Mouse (Mus musculus) lung, embryonic 14.5 days (tissue): ENCODE measurements around the gene Celf2. TPM values are rescaled to one million over a fixed set of nuclear protein-coding genes. Genes with fewer than 3 reads are reported as not detected.

ENCODE experiments used
- ATAC-seq: fragments of 200-750 bp; cut with Nextera tagmentation; 2 replicates; pipeline ENCODE4 v1.8.0; 2017; ENCODE audit warnings: mild to moderate bottlenecking, moderate TSS enrichment, moderate library complexity; ENCODE audit not compliant: insufficient read depth
- DNase-seq: peaks from one replicate; pipeline ENCODE4 v3.0.0-alpha.2; 2015
- H3K27ac ChIP-seq: fragments of 300-500 bp; sonication (generic); 2 replicates; pipeline ENCODE4 v1.5.1; 2014; ENCODE audit warnings: low read depth, mild to moderate bottlenecking, moderate library complexity
- H3K27me3 ChIP-seq: fragments of 300-500 bp; sonication (generic); 2 replicates; pipeline ENCODE4 v1.6.1; 2014; ENCODE audit warnings: low read length, control low read depth; ENCODE audit not compliant: insufficient read depth
- H3K36me3 ChIP-seq: fragments of 300-500 bp; sonication (generic); 2 replicates; pipeline ENCODE4 v1.6.1; 2014; ENCODE audit warnings: control low read depth; ENCODE audit not compliant: insufficient read depth
- H3K4me1 ChIP-seq: fragments of 300-500 bp; sonication (generic); 2 replicates; pipeline ENCODE4 v1.6.1; 2014; ENCODE audit warnings: antibody characterized with exemption, control low read depth; ENCODE audit not compliant: insufficient read depth
- H3K4me2 ChIP-seq: fragments of 300-500 bp; sonication (generic); 2 replicates; pipeline ENCODE4 v1.6.1; 2014; ENCODE audit warnings: mild to moderate bottlenecking
- H3K4me3 ChIP-seq: fragments of 300-500 bp; sonication (generic); 2 replicates; pipeline ENCODE4 v1.5.1; 2014; ENCODE audit warnings: low read depth, low read length
- H3K9ac ChIP-seq: fragments of 300-500 bp; sonication (generic); 2 replicates; pipeline ENCODE4 v1.6.1; 2014
- H3K9me3 ChIP-seq: fragments of 300-500 bp; sonication (generic); 2 replicates; pipeline ENCODE4 v1.6.1; 2016; ENCODE audit warnings: low read depth, low read length, control low read depth
- CTCF ChIP-seq: IDR thresholded peaks from 2 replicates; pipeline ENCODE4 v1.5.1; 2016; ENCODE audit warnings: antibody characterized with exemption, low read depth
- WGBS: fragments of 180-500 bp; shearing (Covaris S2); extraction: QIAGEN DNeasy Blood & Tissue Kit; methylation state at CpG from one replicate; pipeline ENCODE4 v1.1.7; 2014; 5-methylcytosine and 5-hydroxymethylcytosine counted together
- polyA plus RNA-seq: library from polyadenylated mRNA; unstranded; fragments of >200 nt; fragmentation: Nextera tagmentation; extraction: Ambion mirVana; gene quantifications from 2 replicates; pipeline ENCODE4 v1.2.1, GENCODE M21; 2014

Gene Celf2
- polyA plus RNA-seq, 1 experiment from 2014 or later: 92.3 TPM

DNA sequence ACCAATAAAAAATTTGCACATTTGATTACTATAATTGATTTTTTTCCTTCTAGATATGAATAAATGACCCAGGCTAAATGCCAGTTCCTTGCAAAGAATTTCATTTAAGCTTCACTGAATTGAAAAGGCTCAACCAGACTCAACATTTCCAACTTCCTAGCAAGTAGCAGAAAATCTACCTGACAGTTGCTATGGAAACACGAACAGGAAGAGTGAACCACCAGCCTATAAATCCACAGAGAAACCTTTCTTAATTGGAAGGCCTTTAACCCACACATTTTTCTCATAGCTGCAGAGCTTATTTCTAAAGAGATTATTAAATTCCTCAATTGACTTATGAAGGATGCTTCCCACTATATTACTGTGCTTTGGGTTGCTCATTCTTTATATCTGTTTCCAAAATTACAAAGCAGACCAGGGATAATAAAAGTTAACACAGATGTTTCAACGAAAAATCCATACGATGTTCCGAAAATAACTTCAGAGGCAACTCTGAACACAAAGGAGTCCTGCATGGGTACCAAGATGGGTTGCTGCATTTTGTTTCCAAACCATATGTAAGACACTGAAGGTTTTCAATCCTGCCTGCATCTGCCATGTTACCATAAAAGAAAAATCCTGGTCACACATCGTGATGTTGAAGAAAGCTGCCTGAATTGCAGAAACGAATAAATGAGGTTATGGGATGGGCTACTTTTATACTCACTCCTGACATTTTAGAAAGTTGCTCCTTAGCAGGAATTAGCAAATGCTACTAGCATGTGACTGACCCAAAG lies 22.0 kb upstream of the Celf2 start:
- H3K9ac ChIP-seq: no peak overlapping the region
- no peak for ATAC-seq
- no peak overlapping the region for H3K4me2 ChIP-seq
- no peaks in the 10 kb centered on the region for H3K36me3 ChIP-seq
- no peak for TF ChIP-seq CTCF
- no peak overlapping the region for H3K27ac ChIP-seq
- no peaks in the 10 kb centered on the region for H3K9me3 ChIP-seq
- no peaks in the 10 kb centered on the region for H3K27me3 ChIP-seq
- no peak overlapping the region for H3K4me3 ChIP-seq
- 79% methylated on average over 6 of the region's 6 CpGs for WGBS
- no peak for DNase-seq
- H3K4me1 ChIP-seq: no peaks in the 10 kb centered on the region

DNA sequence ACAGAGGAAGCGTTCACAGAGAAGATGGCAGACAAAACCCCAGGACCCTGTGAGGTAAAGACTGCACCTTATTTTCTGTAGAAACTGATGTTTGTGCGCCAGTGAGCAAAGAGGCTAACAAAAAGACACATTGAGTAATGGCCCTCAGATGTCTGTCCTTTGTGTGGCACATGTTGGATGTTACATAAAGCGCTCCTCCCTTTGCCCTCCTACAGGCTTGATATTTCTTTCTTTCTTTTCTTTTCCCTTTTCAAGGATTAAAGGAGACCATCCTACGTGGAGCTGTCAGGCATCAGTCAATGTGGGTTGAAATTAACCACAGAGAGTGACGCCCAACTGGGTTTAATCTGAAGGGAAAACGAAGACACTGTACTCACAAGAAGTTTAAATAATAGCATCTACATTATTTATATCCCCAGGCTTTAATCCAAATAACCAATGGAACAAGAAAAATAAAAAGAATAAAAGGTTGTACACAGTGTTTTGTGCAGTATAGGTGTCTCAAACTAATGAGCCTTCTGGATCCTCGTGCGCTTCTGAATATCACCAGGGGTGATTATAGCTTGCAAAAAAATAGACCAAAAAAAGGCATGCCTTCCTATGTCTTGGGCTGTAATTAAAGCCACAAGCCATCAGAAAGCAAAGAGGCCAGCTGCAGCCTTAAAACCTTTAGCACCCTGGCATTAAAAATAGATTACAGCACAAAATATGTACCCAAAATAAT lies 21.3 kb upstream of the Celf2 start:
- H3K9ac ChIP-seq: no peak overlapping the region
- WGBS: 70% methylated on average over 8 of the region's 8 CpGs
- no peak overlapping the region for H3K4me2 ChIP-seq
- no peak for ATAC-seq
- H3K4me3 ChIP-seq: no peak overlapping the region
- TF ChIP-seq CTCF: no peak
- no peak for DNase-seq
- no peaks in the 10 kb centered on the region for H3K9me3 ChIP-seq
- no peaks in the 10 kb centered on the region for H3K36me3 ChIP-seq
- H3K27ac ChIP-seq: no peak overlapping the region
- no peaks in the 10 kb centered on the region for H3K4me1 ChIP-seq
- no peaks in the 10 kb centered on the region for H3K27me3 ChIP-seq

- no peak for TF ChIP-seq CTCF
- Histone ChIP-seq H3K27me3 (no peaks in the 10 kb centered on the region), H3K4me2 (no peak overlapping the region), H3K9me3 (no peaks in the 10 kb centered on the region), H3K4me1 (no peaks in the 10 kb centered on the region), H3K36me3 (no peaks in the 10 kb centered on the region), H3K4me3 (no peak overlapping the region), H3K9ac (no peak overlapping the region), H3K27ac (no peak overlapping the region)
- 35% methylated on average over 5 of the region's 5 CpGs for WGBS
- ATAC-seq (peak; percentile 73; the same call in 1 of the 2 replicates), DNase-seq (peak; percentile 69)
These were observed 20.3 kb upstream of the Celf2 start for GRCm38 (mm10) chr2:7529637-7530036.

DNA sequence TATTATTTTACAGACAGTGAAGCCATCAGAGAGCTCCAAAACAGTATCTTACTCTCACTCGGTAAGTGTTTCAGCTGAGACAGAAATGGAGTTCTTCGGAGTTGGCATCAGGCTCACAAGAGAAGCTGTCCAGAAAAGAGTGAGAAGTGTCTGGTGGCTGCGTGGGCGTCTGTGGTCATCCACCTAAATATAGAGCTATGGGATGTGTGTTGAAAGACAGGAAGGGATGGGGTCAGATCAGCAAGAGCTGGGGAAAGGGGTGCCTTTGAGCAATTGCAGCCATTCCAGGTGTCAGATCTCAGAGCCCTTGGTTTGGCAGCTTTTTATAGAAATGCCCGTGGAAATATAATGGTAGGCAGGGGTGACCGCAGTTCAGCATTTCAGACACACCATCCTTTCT lies 17.3 kb upstream of the Celf2 start:
- no peak for TF ChIP-seq CTCF
- Histone ChIP-seq H3K36me3 (no peaks in the 10 kb centered on the region), H3K9ac (no peak overlapping the region), H3K4me1 (no peaks in the 10 kb centered on the region), H3K27me3 (no peaks in the 10 kb centered on the region), H3K4me2 (no peak overlapping the region), H3K4me3 (no peak overlapping the region), H3K27ac (no peak overlapping the region), H3K9me3 (no peaks in the 10 kb centered on the region)
- DNase-seq (no peak), ATAC-seq (no peak)
- 31% methylated on average over 6 of the region's 6 CpGs for WGBS

- TF ChIP-seq CTCF: no peak
- Histone ChIP-seq H3K4me2 (no peak overlapping the region), H3K9ac (no peak overlapping the region), H3K9me3 (no peaks in the 10 kb centered on the region), H3K36me3 (no peaks in the 10 kb centered on the region), H3K4me3 (no peak overlapping the region), H3K27me3 (no peaks in the 10 kb centered on the region), H3K4me1 (no peaks in the 10 kb centered on the region), H3K27ac (no peak overlapping the region)
- DNase-seq (peak; percentile 23), ATAC-seq (no peak)
- WGBS: 47% methylated on average over 1 of the region's 1 CpGs
These were observed 10.1 kb upstream of the Celf2 start for GRCm38 (mm10) chr2:7519473-7519872.

DNA sequence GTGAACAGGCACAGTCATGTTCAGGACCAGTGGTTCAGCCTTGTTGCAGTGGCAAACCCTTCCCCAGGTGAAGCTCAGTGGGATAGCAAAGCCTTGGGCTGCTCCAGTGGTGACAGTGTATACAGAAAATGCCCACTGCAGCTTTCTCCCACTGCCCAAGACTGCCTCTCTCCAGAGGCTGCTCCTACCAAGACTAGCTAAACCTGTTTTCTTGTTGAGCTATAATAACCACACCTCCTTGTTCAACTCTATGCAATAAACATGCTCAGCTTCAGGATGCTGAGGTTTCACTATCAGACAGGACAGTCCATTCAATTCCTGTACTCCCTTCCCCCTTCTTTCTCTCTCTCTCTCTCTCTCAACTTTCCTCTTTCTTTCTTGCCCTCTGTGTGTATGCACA lies 15.9 kb downstream of the Celf2 start:
- TF ChIP-seq CTCF: no peak
- Histone ChIP-seq H3K9ac (no peak overlapping the region), H3K4me3 (no peak overlapping the region), H3K27ac (no peak overlapping the region), H3K36me3 (no peaks in the 10 kb centered on the region), H3K9me3 (no peaks in the 10 kb centered on the region), H3K27me3 (no peaks in the 10 kb centered on the region), H3K4me1 (no peaks in the 10 kb centered on the region), H3K4me2 (no peak overlapping the region)
- no peak for ATAC-seq
- no peak for DNase-seq

- no peaks in the 10 kb centered on the region for H3K9me3 ChIP-seq
- no peak for ATAC-seq
- no peak for TF ChIP-seq CTCF
- no peak for DNase-seq
- H3K9ac ChIP-seq: no peak overlapping the region
- WGBS: 63% methylated on average over 2 of the region's 2 CpGs
- no peak overlapping the region for H3K27ac ChIP-seq
- no peak overlapping the region for H3K4me2 ChIP-seq
- no peaks in the 10 kb centered on the region for H3K4me1 ChIP-seq
- no peaks in the 10 kb centered on the region for H3K36me3 ChIP-seq
- H3K4me3 ChIP-seq: no peak overlapping the region
- H3K27me3 ChIP-seq: no peaks in the 10 kb centered on the region
These were observed 24.4 kb downstream of the Celf2 start for GRCm38 (mm10) chr2:7484974-7485373.
